Mouse (Mus musculus) liver, embryonic 14.5 days (tissue): ENCODE measurements around the gene Eif5a2.

Experiments
- CTCF ChIP-seq: IDR thresholded peaks from 2 replicates; pipeline ENCODE4 v1.5.1; 2016; ENCODE audit warnings: antibody characterized with exemption, low read depth, control low read depth
- EP300 ChIP-seq: IDR thresholded peaks from 2 replicates; pipeline ENCODE4 v1.6.1; 2016; ENCODE audit warnings: antibody characterized with exemption, low read depth

DNA sequence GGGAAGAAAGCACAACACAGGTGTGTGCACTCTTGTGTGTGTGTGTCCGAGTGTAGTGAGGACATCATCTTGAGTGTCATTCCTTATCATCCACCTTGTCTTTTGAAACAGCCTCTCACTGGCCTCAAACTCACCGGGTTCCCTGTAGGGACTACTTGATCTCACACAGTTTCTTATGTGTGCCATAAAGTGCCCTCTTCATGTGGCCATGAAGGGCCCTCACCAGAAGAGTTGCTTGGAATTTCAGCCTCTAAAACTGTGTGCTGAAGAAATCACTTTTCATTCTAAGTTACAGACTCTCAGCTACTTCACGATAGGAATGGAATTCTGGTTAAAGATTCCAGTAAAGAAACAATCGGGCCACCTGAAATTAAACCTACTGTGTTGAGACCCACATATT, 14.1 kb upstream of the Eif5a2 start:
- TF ChIP-seq CTCF (no peak), EP300 (no peak)
